Comparison of ENCODE assay signal across 9 mouse cellular contexts in the genomic region with DNA sequence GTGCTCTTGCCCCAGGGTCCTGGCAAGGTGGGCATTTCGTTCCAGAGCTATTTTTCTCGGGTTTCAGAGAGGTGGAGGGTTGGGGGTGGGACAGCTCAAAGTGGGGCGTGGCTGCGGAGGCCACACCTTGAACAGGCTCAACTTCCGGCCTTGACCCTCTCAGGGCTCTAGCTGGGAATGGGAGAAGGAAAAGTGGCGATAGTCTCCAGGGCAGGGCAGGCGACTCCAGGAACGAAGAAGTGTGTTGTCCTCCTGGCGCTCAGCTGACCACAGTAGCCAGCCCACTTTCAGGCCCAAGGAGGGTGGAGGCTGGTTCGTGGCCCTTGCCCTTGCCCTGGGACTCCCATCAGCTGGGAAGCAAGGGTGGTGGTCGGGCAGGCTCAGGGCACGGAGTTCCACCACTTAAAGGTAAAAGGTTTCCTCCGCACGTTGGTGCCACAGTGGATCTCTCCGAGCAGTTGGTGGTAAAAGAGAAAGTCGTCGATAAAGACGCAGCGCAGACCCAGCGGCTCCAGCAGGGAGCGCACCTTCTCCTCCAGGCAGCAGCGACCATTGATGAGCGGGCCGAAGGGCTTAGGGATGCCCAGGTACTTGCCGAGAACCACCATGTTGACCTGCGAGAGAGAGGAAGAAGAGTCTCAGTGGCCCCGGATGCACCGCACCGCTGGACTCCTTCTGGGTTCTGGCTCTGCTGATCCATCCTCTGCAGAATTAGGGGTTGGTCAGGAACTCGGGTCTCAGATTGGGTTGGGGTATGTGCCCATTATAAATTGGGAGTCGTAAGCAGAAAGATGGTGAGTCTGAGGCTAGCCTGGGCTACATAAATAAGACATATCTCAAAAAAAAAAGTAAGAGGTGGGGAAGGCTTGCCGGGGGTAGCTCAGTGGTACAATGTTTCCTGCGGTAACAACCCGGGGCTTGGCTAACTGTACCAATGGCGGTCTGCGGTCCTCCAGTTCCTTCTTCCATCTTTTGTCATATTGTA. TPM values are rescaled to one million over a fixed set of nuclear protein-coding genes. Genes with fewer than 3 reads are reported as not detected.
DNase-seq lines count a peak whose midpoint lies in the region; ATAC-seq and TF ChIP-seq lines count a peak whose summit lies in the region.
"Had no signal": no experiment of that assay in that cellular context is flagged by ENCODE, and none has a peak within 500 bp of the region (broad histone marks: within the 10 kb centered on the region; RNA-seq: fewer than 3 reads in every experiment).

No protein-coding gene starts in this region.

- no peaks in the 10 kb centered on the region for H3K27me3 ChIP-seq in ES-Bruce4 (ENCODE audit: control insufficient read depth, insufficient read depth, low read length, poor library complexity, severe bottlenecking)
- H3K27me3 ChIP-seq in intestine, embryonic 15.5 days (replicated peaks), result no peaks in the 10 kb centered on the region
- no peaks in the 10 kb centered on the region; the same call in 1 of the 2 replicates for H3K27me3 ChIP-seq in liver, embryonic 16.5 days (ENCODE audit: control insufficient read depth, insufficient read depth, low read depth, low read length)
- H3K27me3 ChIP-seq in neural tube, embryonic 11.5 days (ENCODE audit: control insufficient read depth, insufficient read depth, low read length), result no peaks in the 10 kb centered on the region

- peak; percentile 31 for TF ChIP-seq CTCF in ES-Bruce4 (IDR thresholded peaks at IDR 0.05; ENCODE audit: low read depth, low read length)

- peak overlapping the region; percentile 67 for H3K4me2 ChIP-seq in intestine, embryonic 15.5 days (replicated peaks)
- H3K4me2 ChIP-seq in liver, embryonic 16.5 days (ENCODE audit: low read depth, low read length), result peak overlapping the region; percentile 85
- H3K4me2 ChIP-seq in neural tube, embryonic 11.5 days (ENCODE audit: low read depth), result peak overlapping the region; percentile 47

- TF ChIP-seq POLR2A in ES-Bruce4 (IDR thresholded peaks at IDR 0.05; ENCODE audit: insufficient read depth, low read length), result peak; percentile 47

- peak overlapping the region; percentile 80 for H3K4me3 ChIP-seq in ES-Bruce4 (ENCODE audit: low read depth, low read length)
- H3K4me3 ChIP-seq in intestine, embryonic 15.5 days (replicated peaks), result peak overlapping the region; percentile 35
- H3K4me3 ChIP-seq in liver, embryonic 16.5 days (ENCODE audit: low read depth, low read length), result peak overlapping the region; percentile 68
- H3K4me3 ChIP-seq in neural tube, embryonic 11.5 days (ENCODE audit: low read depth, low read length), result peak overlapping the region; percentile 20

- peaks cover 13% of the 10 kb centered on the region for H3K4me1 ChIP-seq in ES-Bruce4 (ENCODE audit: control insufficient read depth, insufficient read depth, low read length)
- peaks cover 26% of the 10 kb centered on the region for H3K4me1 ChIP-seq in intestine, embryonic 15.5 days (replicated peaks)
- H3K4me1 ChIP-seq in liver, embryonic 16.5 days (ENCODE audit: control insufficient read depth, low read depth, low read length), result peaks cover 46% of the 10 kb centered on the region
- H3K4me1 ChIP-seq in neural tube, embryonic 11.5 days (ENCODE audit: control insufficient read depth, insufficient read depth, low read length), result no peaks in the 10 kb centered on the region

- peak; percentile 36 for DNase-seq in adrenal gland, postnatal 25 days
- peak; percentile 57 for DNase-seq in forelimb bud, embryonic 11.5 days (ENCODE audit: low read depth, low spot score)
- DNase-seq in neural tube, embryonic 11.5 days (ENCODE audit: low spot score), result no peak
- peak; percentile 70 for DNase-seq in thymus, postnatal 4 days
- DNase-seq in right cerebral cortex, postnatal 14 days, result no peak

- WGBS in intestine, embryonic 15.5 days, result 26% methylated on average over 36 of the region's 36 CpGs
- 20% methylated on average over 36 of the region's 36 CpGs for WGBS in liver, embryonic 16.5 days (ENCODE audit: insufficient replicate concordance)
- 24% methylated on average over 36 of the region's 36 CpGs for WGBS in neural tube, embryonic 11.5 days

- H3K9ac ChIP-seq in ES-Bruce4 (ENCODE audit: low read depth, poor library complexity, severe bottlenecking), result peak overlapping the region; percentile 22
- H3K9ac ChIP-seq in intestine, embryonic 15.5 days, result no peak overlapping the region
- H3K9ac ChIP-seq in liver, embryonic 16.5 days (ENCODE audit: low read depth, low read length), result peak overlapping the region; percentile 72
- no peak overlapping the region for H3K9ac ChIP-seq in neural tube, embryonic 11.5 days (ENCODE audit: low read length)

- H3K9me3 ChIP-seq in ES-Bruce4 (replicated peaks; ENCODE audit: control insufficient read depth, insufficient read depth, low read length, poor library complexity, severe bottlenecking), result no peaks in the 10 kb centered on the region
- no peaks in the 10 kb centered on the region for H3K9me3 ChIP-seq in intestine, embryonic 15.5 days
- H3K9me3 ChIP-seq in liver, embryonic 16.5 days (replicated peaks; ENCODE audit: control insufficient read depth, low read length), result no peaks in the 10 kb centered on the region
- no peaks in the 10 kb centered on the region for H3K9me3 ChIP-seq in neural tube, embryonic 11.5 days (ENCODE audit: control insufficient read depth, low read length)

- peak; percentile 57 for ATAC-seq in intestine, embryonic 15.5 days
- ATAC-seq in liver, embryonic 16.5 days (ENCODE audit: low read depth), result peak; percentile 59
- ATAC-seq in neural tube, embryonic 11.5 days (ENCODE audit: insufficient read depth, low FRiP score, low TSS enrichment), result no peak

- TF ChIP-seq EP300 in ES-Bruce4 (IDR thresholded peaks at IDR 0.05; ENCODE audit: insufficient read depth, low read depth, low read length), result 0 out of 2 replicates have a peak, but pooled peaks have one; percentile 4

- peak overlapping the region; percentile 27 for H3K27ac ChIP-seq in ES-Bruce4 (ENCODE audit: insufficient read depth, low read length)
- no peak overlapping the region for H3K27ac ChIP-seq in intestine, embryonic 15.5 days
- no peak overlapping the region for H3K27ac ChIP-seq in liver, embryonic 16.5 days (ENCODE audit: low read length)
- no peak overlapping the region for H3K27ac ChIP-seq in neural tube, embryonic 11.5 days (ENCODE audit: low read depth, low read length)

- no peaks in the 10 kb centered on the region for H3K36me3 ChIP-seq in ES-Bruce4 (ENCODE audit: control insufficient read depth, insufficient read depth, low read length, poor library complexity, severe bottlenecking)
- no peaks in the 10 kb centered on the region for H3K36me3 ChIP-seq in intestine, embryonic 15.5 days
- no peaks in the 10 kb centered on the region for H3K36me3 ChIP-seq in liver, embryonic 16.5 days (ENCODE audit: control insufficient read depth, insufficient read depth)
- H3K36me3 ChIP-seq in neural tube, embryonic 11.5 days (ENCODE audit: control insufficient read depth, insufficient read depth, low read length), result no peaks in the 10 kb centered on the region

RNA-seq across cellular contexts. Expression of a gene that starts 4.1 kb away (rescaled TPM):
- 2.8 and 3.1 TPM in 2 replicates for polyA plus RNA-seq in ES-Bruce4 (2011; ENCODE audit: insufficient read depth, insufficient read length, low read depth, missing spikeins)
- not detected in 2 replicates for total RNA-seq in adrenal gland, postnatal 25 days (2021)
- polyA plus RNA-seq in intestine, embryonic 15.5 days (2015; fragmentation: Nextera tagmentation; extraction: Ambion mirVana), result 0.40 and 0.42 TPM in 2 replicates
- polyA plus RNA-seq in liver, embryonic 16.5 days (2015; fragmentation: Nextera tagmentation; extraction: Ambion mirVana), result 0.09 and 0.11 TPM in 2 replicates
- polyA plus RNA-seq in neural tube, embryonic 11.5 days (2014; fragmentation: Nextera tagmentation; extraction: Ambion mirVana), result not detected in 2 replicates
- polyA plus RNA-seq: large intestine, adult 2 months had no signal

RNA-seq across cellular contexts. Expression of a gene that starts 31.0 kb away (rescaled TPM):
- polyA plus RNA-seq in ES-Bruce4 (2011; ENCODE audit: insufficient read depth, insufficient read length, low read depth, missing spikeins), result 0.29 and 0.43 TPM in 2 replicates
- not detected in 2 replicates for total RNA-seq in adrenal gland, postnatal 25 days (2021)
- 0.19 and 0.32 TPM in 2 replicates for polyA plus RNA-seq in intestine, embryonic 15.5 days (2015; fragmentation: Nextera tagmentation; extraction: Ambion mirVana)
- polyA plus RNA-seq in liver, embryonic 16.5 days (2015; fragmentation: Nextera tagmentation; extraction: Ambion mirVana), result 0.02 TPM in 1 of 2 replicates, not detected in the other
- 0.22 TPM in 1 of 2 replicates, not detected in the other for polyA plus RNA-seq in neural tube, embryonic 11.5 days (2014; fragmentation: Nextera tagmentation; extraction: Ambion mirVana)

RNA-seq across cellular contexts. Expression of a gene that starts 40.5 kb away (rescaled TPM):
- 2.2 and 2.3 TPM in 2 replicates for polyA plus RNA-seq in ES-Bruce4 (2011; ENCODE audit: insufficient read depth, insufficient read length, low read depth, missing spikeins)
- total RNA-seq in adrenal gland, postnatal 25 days (2021), result 0.76 TPM in 1 of 2 replicates, not detected in the other
- polyA plus RNA-seq in intestine, embryonic 15.5 days (2015; fragmentation: Nextera tagmentation; extraction: Ambion mirVana), result 2.3 and 2.7 TPM in 2 replicates
- polyA plus RNA-seq in liver, embryonic 16.5 days (2015; fragmentation: Nextera tagmentation; extraction: Ambion mirVana), result 3.1 and 4.2 TPM in 2 replicates
- 0.09 and 0.50 TPM in 2 replicates for polyA plus RNA-seq in neural tube, embryonic 11.5 days (2014; fragmentation: Nextera tagmentation; extraction: Ambion mirVana)

Comparison
In these comparisons a context has a peak if more than half of its experiments do, and no peak if none do; other contexts are left out.
1. H3K4me3 ChIP-seq: peak in every context shown above with its lines; median percentile 80 in ES-Bruce4; 68 in liver, embryonic 16.5 days; 35 in intestine, embryonic 15.5 days; 20 in neural tube, embryonic 11.5 days.
2. H3K9ac ChIP-seq: peak in ES-Bruce4 (single experiment) and liver, embryonic 16.5 days (single experiment); none in intestine, embryonic 15.5 days (single experiment) and neural tube, embryonic 11.5 days (single experiment).
3. DNase-seq: peak in adrenal gland, postnatal 25 days (single experiment), forelimb bud, embryonic 11.5 days (single experiment) and thymus, postnatal 4 days (single experiment); none in neural tube, embryonic 11.5 days (single experiment) and right cerebral cortex, postnatal 14 days (single experiment).
4. Peak in every context shown above with its lines, with median percentiles within 50 percentile points of each other: H3K4me2 ChIP-seq.